Comparison of ENCODE assay signal across 8 mouse cellular contexts in genomic region chr1:24107971-24108773, GRCm38 (mm10). TPM values are rescaled to one million over a fixed set of nuclear protein-coding genes. Genes with fewer than 3 reads are reported as not detected.
A peak's percentile ranks its signal among the peaks of the same experiment; 100 is the strongest.
DNase-seq lines count a peak whose midpoint lies in the region; ATAC-seq lines count a peak whose summit lies in the region.

No protein-coding gene starts in this region.

- ATAC-seq in heart, embryonic 15.5 days (replicated peaks; ENCODE audit: insufficient number of reproducible peaks, insufficient read depth, low FRiP score, low read depth): no peak
- ATAC-seq in kidney, embryonic 16.5 days (ENCODE audit: low FRiP score, low TSS enrichment): peak; percentile 59; the same call in 1 of the 2 replicates
- ATAC-seq in midbrain, embryonic 14.5 days (ENCODE audit: low FRiP score, low TSS enrichment): no peak

- 0 out of 2 replicates have a peak, but pooled peaks cover 8% of the 10 kb centered on the region for H3K4me1 ChIP-seq in heart, embryonic 15.5 days (replicated peaks)
- H3K4me1 ChIP-seq in kidney, embryonic 16.5 days (ENCODE audit: insufficient read depth, low read length): peaks cover 6% of the 10 kb centered on the region; the same call in 1 of the 2 replicates
- H3K4me1 ChIP-seq in midbrain, embryonic 14.5 days (ENCODE audit: control insufficient read depth, insufficient read depth, low read length): no peaks in the 10 kb centered on the region

- no peaks in the 10 kb centered on the region for H3K27me3 ChIP-seq in heart, embryonic 15.5 days
- H3K27me3 ChIP-seq in kidney, embryonic 16.5 days (ENCODE audit: insufficient read depth, low read length): no peaks in the 10 kb centered on the region
- no peaks in the 10 kb centered on the region for H3K27me3 ChIP-seq in midbrain, embryonic 14.5 days (ENCODE audit: control insufficient read depth, insufficient read depth, low read length)

- no peaks in the 10 kb centered on the region for H3K9me3 ChIP-seq in heart, embryonic 15.5 days (replicated peaks)
- H3K9me3 ChIP-seq in kidney, embryonic 16.5 days (ENCODE audit: low read length): no peaks in the 10 kb centered on the region
- no peaks in the 10 kb centered on the region for H3K9me3 ChIP-seq in midbrain, embryonic 14.5 days (ENCODE audit: control insufficient read depth, low read length)

- intact Hi-C loops in heart, postnatal 10 days (cut with DNase I): no loop called here
- intact Hi-C loops in left cerebral cortex, postnatal 10 days (cut with DNase I): no loop called here

- WGBS in heart, embryonic 15.5 days: 24% methylated on average over 10 of the region's 10 CpGs
- WGBS in kidney, embryonic 16.5 days: 37% methylated on average over 10 of the region's 10 CpGs
- WGBS in midbrain, embryonic 14.5 days: 42% methylated on average over 10 of the region's 10 CpGs

- H3K4me2 ChIP-seq in heart, embryonic 15.5 days: peak overlapping the region; percentile 44; the same call in 1 of the 2 replicates
- H3K4me2 ChIP-seq in kidney, embryonic 16.5 days (replicated peaks; ENCODE audit: low read depth, low read length): peak overlapping the region; percentile 45
- H3K4me2 ChIP-seq in midbrain, embryonic 14.5 days (ENCODE audit: low read length): peak overlapping the region; percentile 28; the same call in 1 of the 2 replicates

- no peak for DNase-seq in heart, postnatal 10 days
- peak; percentile 57 for DNase-seq in brain, adult 2 months (ENCODE audit: low read depth, low spot score)
- peak; percentile 6 for DNase-seq in midbrain, embryonic 14.5 days
- DNase-seq in right cerebral cortex, postnatal 14 days: no peak
- DNase-seq in left cerebral cortex, postnatal 10 days (ENCODE audit: extremely low spot score in 1 of 2, low spot score in 2 of 2): no peak
- no peak for DNase-seq in ovary, adult 18-20 months (ENCODE audit: low spot score)

- no peak overlapping the region for H3K4me3 ChIP-seq in heart, embryonic 15.5 days
- H3K4me3 ChIP-seq in kidney, embryonic 16.5 days (ENCODE audit: low read length): no peak overlapping the region
- no peak overlapping the region for H3K4me3 ChIP-seq in midbrain, embryonic 14.5 days (replicated peaks; ENCODE audit: low read depth, low read length)

- H3K27ac ChIP-seq in heart, embryonic 15.5 days: no peak overlapping the region
- H3K27ac ChIP-seq in kidney, embryonic 16.5 days (ENCODE audit: low read length): no peak overlapping the region
- no peak overlapping the region for H3K27ac ChIP-seq in midbrain, embryonic 14.5 days (replicated peaks; ENCODE audit: low read depth, low read length)

- no peak overlapping the region for H3K9ac ChIP-seq in heart, embryonic 15.5 days
- no peak overlapping the region; the same call in 1 of the 2 replicates for H3K9ac ChIP-seq in kidney, embryonic 16.5 days (replicated peaks; ENCODE audit: low read length)
- H3K9ac ChIP-seq in midbrain, embryonic 14.5 days (replicated peaks; ENCODE audit: low read length): no peak overlapping the region

- H3K36me3 ChIP-seq in heart, embryonic 15.5 days: no peaks in the 10 kb centered on the region
- H3K36me3 ChIP-seq in kidney, embryonic 16.5 days (ENCODE audit: insufficient read depth, low read length): no peaks in the 10 kb centered on the region
- no peaks in the 10 kb centered on the region for H3K36me3 ChIP-seq in midbrain, embryonic 14.5 days (ENCODE audit: control insufficient read depth, insufficient read depth, low read length)

RNA-seq across cellular contexts. Expression of gene Fam135a, which starts 8.0 kb away (rescaled TPM):
- polyA plus RNA-seq in heart, embryonic 15.5 days (2015; fragmentation: Nextera tagmentation; extraction: Ambion mirVana): 22.2 and 26.1 TPM in 2 replicates
- 10 to 100 TPM; 31.0 to 34.4 TPM for total RNA-seq in heart, postnatal 10 days (2021)
- polyA plus RNA-seq in kidney, embryonic 16.5 days (2015; fragmentation: Nextera tagmentation; extraction: Ambion mirVana): 26.0 and 31.3 TPM in 2 replicates
- 29.5 and 35.4 TPM in 2 replicates for polyA plus RNA-seq in midbrain, embryonic 14.5 days (2014; fragmentation: Nextera tagmentation; extraction: Ambion mirVana)
- total RNA-seq in left cerebral cortex, postnatal 10 days (2021): 10 to 100 TPM; 36.3 to 37.5 TPM

Comparison
In these comparisons a context has a peak if more than half of its experiments do, and no peak if none do; other contexts are left out.
1. DNase-seq: peak in brain, adult 2 months (single experiment) and midbrain, embryonic 14.5 days (single experiment); none in heart, postnatal 10 days (0 of 2), right cerebral cortex, postnatal 14 days (single experiment), left cerebral cortex, postnatal 10 days (0 of 2) and ovary, adult 18-20 months (single experiment).
2. Peak in every context shown above with its lines, with median percentiles within 50 percentile points of each other: H3K4me2 ChIP-seq.